Mouse (Mus musculus) left cerebral cortex, adult 9 months (tissue): ENCODE measurements around the gene Msi2.
A peak's percentile ranks its signal among the peaks of the same experiment; 100 is the strongest.

Experiments
- DNase-seq, 2 experiments: peaks; one replicate each; pipeline ENCODE4 v3.0.0; 2022; ENCODE audit warnings: low spot score in 2 of 2

The Msi2 gene

DNA sequence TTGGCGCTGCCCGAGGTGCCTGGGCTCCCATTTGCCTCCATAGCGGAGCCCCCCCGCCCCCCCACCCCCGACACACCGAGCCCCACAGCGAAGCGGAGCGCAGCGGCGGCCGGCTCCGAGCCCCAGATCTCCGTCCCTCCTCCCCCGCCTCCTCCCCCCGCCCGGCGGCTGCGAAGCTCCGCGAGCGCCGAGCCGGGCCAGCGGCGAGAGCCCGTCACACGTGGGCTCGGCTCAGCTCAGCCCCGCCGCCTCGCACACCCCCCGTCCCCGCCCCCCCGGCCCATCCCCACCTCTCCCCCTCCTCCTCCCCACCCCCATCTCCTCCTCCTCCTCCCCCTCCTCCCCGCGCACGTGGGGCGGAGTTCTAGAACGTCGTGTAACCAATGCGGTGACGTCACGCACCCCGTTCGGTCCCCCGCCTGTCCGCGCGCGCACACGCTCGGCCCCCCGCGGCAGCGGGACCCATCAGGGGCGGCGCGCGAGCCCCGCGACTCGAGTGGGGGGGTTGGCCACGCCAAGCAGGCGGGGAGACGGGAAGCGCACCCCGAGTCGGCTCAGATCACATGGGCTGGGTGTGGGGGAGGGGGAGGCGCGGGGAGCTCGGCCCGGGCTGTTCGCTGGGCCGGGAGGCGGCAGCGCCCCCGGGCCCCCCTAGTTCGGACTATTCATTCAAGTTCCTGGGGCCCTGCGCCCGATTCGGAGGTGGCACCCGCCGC, at the start of gene Msi2:
TSS of gene Msi2 (minus strand) at position 464 of the 716 bp plus-strand sequence.
- DNase-seq = peak; percentile 79 to 86

GRCm38 (mm10) chr11:88765635-88766034, 47.3 kb upstream of the Msi2 start:
- no peak for DNase-seq

DNA sequence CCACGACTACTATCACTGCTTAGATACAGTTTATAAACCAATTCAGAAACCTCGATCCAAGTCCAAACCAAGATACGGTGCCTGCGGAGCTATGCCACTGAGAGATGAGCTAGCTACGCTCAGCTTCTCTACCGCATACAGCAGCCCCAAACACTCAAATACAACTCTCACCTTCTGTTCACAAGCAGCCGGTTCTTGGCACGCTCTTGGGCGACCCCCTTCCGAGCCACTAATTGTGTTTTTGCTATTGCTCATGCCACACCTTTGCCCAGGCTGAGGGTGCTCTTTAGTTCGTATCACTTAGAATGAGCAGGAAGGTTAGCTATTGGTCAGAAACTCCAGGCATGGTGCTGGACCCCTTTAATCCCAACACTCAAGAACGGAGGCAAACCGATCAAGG, 45.1 kb upstream of the Msi2 start:
- DNase-seq = no peak

DNA sequence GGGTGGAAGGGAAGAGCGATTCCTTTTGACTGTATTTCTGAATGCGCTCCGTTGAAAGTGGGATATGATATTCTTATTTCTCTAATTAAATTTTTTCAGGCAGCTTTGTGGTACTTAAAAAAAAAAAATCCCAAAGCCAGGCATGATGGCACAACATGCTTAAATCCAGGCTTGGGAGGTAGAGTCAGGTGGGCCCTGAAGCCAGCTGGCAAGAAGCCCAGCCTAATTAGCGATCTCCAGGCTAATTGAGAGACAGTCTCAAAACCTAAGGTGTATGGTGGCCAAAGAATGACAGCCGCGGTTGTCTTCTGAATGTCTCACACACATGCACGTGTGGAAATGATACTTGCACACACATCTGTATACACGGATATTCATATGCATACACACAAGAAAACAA, 41.2 kb upstream of the Msi2 start:
- DNase-seq = no peak

DNA sequence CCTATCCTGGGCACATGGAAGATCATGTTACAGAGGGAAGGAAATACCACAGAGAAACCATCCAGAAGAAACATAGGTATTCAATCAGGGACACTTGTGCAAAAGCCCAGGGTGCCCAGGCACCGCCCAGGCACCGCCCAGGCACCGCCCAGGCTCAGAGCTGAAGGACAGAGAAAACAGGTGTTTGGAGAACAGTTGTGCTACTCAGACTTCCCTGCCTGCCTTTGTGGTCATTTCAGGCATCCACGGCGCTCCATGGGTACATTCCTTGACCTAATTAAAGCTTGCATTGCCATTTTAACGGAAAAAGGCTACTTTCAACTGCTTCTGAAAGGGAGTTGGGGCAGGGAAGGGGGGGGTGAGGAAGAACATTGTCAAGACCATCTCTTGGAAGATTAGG, 40.1 kb upstream of the Msi2 start:
- DNase-seq = no peak

- DNase-seq = no peak
These were observed 27.0 kb upstream of the Msi2 start for GRCm38 (mm10) chr11:88745306-88745705.

DNA sequence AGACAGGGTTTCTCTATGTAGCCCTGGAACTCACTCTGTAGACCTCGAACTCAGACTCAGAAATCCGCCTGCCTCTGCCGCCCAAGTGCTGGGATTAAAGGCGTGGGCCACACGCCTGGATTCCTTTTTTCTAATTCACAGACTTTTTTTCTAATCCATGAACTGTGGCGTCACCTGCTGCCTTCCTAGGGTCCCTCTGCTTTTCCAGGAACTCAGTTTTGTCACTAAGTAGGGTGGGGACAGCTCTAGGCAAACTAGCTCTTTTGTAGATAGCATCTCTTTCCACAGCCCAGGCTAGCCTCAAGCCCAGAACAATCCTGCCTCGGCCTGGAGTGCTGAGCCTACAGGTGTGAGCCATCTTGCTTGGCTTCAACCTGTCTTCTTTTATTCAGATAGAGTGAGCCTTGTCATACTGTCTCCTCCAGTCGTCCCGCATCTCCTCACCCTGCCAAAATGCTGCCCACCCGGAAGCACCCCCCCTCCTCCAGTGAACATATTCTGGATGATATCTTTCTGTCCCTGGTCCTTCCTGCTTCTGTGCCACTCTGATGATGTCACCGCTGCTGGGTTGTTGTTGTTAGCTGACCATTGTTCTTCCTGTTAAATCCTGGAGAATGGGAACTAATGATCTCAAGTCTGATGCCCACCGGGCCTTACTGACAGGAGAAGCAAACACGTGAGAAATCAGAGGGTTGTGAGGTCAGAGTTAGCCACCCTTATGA, 21.4 kb upstream of the Msi2 start:
- no peak for DNase-seq

DNA sequence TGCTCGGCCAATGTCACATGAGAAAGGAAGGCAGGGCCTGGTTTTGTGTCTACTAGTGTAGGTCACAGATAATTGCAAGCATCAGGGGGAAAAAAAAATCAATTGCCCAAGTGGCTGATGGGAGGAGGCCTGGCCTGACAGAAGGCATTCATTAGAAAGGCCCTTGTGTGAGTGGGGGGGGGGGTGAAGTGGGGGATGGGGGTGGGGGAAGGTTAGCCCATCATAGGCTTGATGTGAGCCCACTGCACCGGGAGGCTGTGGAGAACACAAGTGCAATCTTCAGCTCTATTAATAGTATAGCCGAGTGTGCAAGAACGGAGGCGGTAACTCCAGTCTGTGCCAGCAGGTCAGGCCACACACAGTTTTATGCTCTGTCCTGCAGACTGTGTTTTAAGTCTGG, 11.1 kb upstream of the Msi2 start:
- DNase-seq = no peak

DNA sequence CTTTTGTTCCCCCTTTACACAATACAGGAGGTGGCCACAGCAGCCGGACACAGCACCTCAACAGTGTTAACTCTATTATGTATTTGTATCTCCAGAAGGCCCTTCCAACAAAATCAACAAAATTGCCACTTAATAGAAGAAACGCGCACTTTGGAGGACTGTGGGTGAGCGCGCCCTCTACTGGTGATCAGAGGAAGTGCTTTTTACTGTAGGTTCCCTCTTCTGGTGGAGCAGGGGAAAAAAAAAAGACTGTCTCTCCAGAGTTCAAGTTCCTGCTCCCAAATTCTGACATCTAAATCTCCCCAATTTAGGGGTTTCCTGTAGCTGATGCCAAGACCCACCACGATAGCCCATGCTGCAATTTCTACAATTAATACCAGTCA, 10.2 kb upstream of the Msi2 start:
- DNase-seq = peak in 1 of 2 experiments; percentile 77

DNA sequence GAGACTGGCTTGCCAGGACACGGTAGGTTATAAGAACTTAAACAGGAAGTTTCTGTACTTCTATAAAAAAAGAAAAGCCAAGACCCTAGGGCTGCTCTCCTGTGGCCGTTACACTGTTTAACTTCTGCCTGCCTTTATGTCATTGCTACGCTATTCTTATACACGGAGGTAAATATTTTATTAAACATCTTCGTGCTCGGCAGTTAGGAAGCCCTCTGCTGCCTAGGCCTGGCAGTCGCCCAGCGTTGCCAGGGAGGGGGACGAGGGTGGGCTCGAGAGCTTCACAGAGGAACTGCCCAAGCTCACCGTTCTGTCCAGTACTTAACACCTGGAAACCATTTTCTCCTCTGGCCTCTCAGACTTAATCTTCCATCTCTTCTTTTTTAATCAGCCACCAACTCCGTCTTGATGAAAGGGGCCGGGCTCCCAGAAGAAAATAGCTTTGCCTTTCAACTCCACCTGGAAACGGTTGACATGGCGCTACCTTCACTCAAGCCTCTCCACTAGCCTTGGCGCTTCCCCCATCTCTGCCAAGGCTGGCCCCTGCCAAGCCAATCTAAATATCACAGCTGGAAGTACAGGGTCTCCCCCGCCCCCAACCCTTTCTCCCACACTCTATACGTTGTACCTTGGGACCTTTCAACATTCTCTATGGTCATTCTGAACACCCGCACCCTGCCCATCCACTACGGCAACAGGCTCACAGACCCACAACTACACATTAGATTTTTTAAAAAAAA, 9.6 kb upstream of the Msi2 start:
- DNase-seq = no peak

GRCm38 (mm10) chr11:88721144-88721636, 2.9 kb upstream of the Msi2 start:
- DNase-seq = no peak

DNA sequence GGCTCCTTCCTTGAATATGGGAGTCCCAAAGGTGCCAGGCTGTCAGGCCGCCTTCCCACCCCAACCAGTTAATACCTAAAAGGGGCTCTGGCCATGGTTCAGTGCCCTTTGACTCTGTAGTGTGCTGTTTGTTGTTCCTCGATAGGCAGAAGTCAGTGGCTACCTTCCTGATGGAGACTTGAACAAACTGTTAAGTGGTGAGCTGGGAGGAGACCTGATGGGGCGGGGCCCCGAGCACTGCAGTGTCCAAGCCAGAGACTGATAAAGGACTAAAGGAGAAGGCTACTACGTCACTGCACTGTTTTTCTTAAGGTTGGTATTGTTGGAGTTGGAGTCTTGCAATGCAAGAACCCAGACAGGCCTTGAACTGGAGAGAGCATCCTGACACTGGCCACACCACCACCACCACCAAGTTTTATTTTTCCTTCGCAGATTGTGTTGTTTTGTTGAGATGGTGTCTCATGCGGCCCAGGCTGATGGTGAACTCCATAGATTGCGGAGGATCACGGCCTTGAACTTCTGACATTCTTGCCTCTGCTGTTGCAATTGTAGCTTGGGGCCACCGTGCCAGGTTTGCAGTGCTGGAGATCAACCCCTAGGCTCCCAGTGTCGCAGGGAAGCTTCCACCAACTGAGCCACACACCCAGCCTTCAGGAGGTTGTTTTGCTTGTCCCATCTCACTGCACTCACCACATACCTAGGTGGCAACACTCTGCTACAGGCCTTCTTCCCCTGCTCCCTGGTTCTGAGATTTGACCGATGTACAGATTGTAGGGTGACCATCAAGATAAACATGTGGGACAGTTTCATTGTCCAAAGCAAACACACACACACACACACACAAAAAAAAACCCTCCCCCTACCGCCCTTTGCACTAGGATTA, 2.2 kb upstream of the Msi2 start:
- DNase-seq = no peak

GRCm38 (mm10) chr11:88719601-88720000, 1.3 kb upstream of the Msi2 start:
- no peak for DNase-seq

- DNase-seq = peak in 1 of 2 experiments; percentile 42
These were observed 668 bp upstream of the Msi2 start for GRCm38 (mm10) chr11:88718766-88719595.

DNA sequence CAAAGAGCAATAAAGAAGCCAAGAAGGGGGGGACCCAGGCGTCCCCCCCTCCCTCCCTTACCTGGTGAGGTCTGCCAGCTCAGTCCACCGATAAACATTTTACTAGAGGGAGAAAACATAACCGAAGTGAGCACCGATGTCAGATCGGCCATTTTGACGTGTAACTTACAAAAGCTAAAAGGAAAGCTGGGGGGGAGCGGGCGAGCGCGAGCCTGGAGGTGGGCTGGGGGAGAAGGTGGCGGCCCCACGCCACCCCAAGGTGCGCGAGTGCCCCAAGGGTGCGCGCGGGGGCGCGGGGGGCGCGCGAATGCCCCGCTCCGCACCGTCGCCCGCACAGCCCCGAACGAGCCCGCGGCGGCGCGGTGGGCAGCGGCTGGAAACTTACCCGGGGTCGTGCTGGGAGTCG, 666 bp downstream of the Msi2 start:
- no peak for DNase-seq

DNA sequence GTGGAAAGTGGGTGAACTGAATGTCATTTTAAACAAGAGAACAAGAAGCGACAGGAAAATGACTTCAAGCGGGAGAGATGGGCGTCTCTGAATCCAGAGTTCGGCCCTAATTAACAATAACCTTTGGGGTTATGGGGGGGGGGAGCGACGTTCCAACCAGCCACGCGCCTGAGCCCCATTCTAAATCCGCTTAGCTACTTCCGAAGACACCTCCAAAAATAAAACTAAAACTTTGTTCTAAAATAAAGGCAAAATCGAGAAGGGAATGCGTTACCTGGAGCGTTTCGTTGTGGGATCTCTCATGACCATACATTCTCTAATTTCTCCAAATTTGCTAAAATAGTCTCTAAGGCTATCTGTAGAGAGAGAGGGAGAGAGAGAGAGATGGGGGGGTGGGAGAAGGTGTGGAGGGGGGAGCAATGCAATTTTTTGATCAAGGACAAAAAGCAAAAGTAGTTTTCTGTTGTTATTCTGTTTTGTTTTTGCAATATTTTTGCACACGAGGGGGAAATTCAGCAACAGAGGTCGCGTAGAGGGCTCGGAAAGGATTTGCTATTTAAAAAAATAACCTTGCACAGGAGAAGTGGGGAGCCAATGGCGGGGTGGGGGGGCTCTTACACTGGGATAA, 1.2 kb downstream of the Msi2 start:
- DNase-seq = no peak

- peak in 1 of 2 experiments; percentile 34 for DNase-seq
These were observed 2.0 kb downstream of the Msi2 start for GRCm38 (mm10) chr11:88716061-88716994.

DNA sequence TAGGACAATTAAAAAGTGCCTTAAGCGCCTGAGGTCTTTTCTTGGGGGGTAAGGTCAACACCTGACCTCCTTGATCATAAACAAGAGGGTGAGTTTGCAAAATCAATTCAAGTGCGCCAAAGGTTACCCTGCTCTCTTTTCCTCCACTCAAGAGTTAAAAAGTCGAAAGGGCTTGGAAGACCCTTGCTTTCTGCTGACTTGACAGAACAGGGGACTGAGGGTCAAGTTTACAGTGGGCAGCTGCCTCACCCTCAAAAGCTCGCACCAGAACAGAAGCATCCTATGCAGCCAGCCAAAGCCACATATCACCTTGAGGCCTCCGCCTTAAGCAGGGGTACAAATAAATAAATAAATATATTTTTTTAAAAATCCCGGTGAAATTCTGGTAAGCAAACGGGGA, 3.0 kb downstream of the Msi2 start:
- DNase-seq = no peak

DNA sequence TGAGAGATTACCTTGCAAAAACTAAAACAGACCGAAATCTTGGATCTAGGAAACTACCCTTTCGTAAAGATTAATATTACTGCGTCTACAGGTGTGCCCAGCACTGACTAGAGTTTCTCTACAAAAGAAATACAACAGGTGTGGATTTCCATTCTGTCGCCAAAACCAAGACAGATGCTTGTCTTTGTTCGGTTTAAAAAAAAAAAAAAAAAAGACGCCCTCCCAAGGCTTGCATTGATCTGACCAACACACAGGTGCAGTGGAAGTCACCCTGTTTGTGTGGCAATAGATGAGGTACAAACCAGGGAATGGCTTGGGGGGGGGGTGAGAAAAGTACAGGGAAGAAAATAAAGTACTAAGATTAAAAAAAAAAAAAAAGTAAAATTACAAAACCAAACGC, 4.2 kb downstream of the Msi2 start:
- DNase-seq = no peak
